Mouse (Mus musculus) liver, adult 2 months (tissue): ENCODE measurements at regions not wholly inside any gene's neighbourhood (a gene's known extent, or its start where the extent isn't known, plus 50 kb on each side); places are given as distances from the start of the nearest gene placed in this dataset.

Source experiments
- DNase-seq: peaks from one replicate; pipeline ENCODE4 v3.0.0-alpha.2; 2011; ENCODE audit warnings: low read depth, low spot score; ENCODE audit errors: extremely low read depth
- H3K27ac ChIP-seq: fragments of 200-500 bp; replicated peaks from 2 replicates; pipeline ENCODE4 v1.5.1; 2012; ENCODE audit warnings: low read depth, mild to moderate bottlenecking, control low read depth, inconsistent platforms, low read length; ENCODE audit not compliant: insufficient read depth
- H3K27me3 ChIP-seq: fragments of 200-500 bp; 2 replicates; pipeline ENCODE4 v1.6.1; 2012; ENCODE audit warnings: mild to moderate bottlenecking, moderate library complexity, low read length, inconsistent platforms; ENCODE audit not compliant: control insufficient read depth, insufficient read depth
- H3K36me3 ChIP-seq: fragments of 200-500 bp; 2 replicates; pipeline ENCODE4 v1.6.1; 2012; ENCODE audit warnings: low read length, inconsistent platforms; ENCODE audit not compliant: control insufficient read depth, insufficient read depth
- H3K4me1 ChIP-seq: fragments of 200-500 bp; 2 replicates; pipeline ENCODE4 v1.6.1; 2011; ENCODE audit warnings: low read length; ENCODE audit not compliant: control insufficient read depth, insufficient read depth
- H3K4me3 ChIP-seq: fragments of 200-500 bp; 2 replicates; pipeline ENCODE4 v1.5.1; 2011; ENCODE audit warnings: low read depth, mild to moderate bottlenecking, control low read depth, low read length, moderate library complexity; ENCODE audit not compliant: insufficient read depth
- H3K79me2 ChIP-seq: fragments of 200-500 bp; 2 replicates; pipeline ENCODE4 v1.6.1; 2012; ENCODE audit warnings: inconsistent platforms, mild to moderate bottlenecking, low read length, moderate library complexity; ENCODE audit not compliant: control insufficient read depth, insufficient read depth
- H3K9ac ChIP-seq: fragments of 200-500 bp; 2 replicates; pipeline ENCODE4 v1.6.1; 2012; ENCODE audit warnings: low read depth, mild to moderate bottlenecking, control low read depth, inconsistent platforms, low read length
- CTCF ChIP-seq: fragments of 200-500 bp; IDR thresholded peaks from 2 replicates; pipeline ENCODE4 v1.5.1; 2011; ENCODE audit warnings: low read depth, low read length, control low read depth
- POLR2A ChIP-seq: fragments of 200-500 bp; IDR thresholded peaks from 2 replicates; pipeline ENCODE4 v1.6.1; 2011; ENCODE audit warnings: low read length, control low read depth; ENCODE audit not compliant: insufficient read depth; ENCODE audit errors: extremely low read depth
- WGBS: fragments of 180-500 bp; shearing (Covaris S2); methylation state at CpG from one replicate; pipeline ENCODE4 v1.1.7; 2018; 5-methylcytosine and 5-hydroxymethylcytosine counted together

GRCm38 (mm10) chr1:39102126-39102905 is 91.2 kb upstream of the Npas2 start:
- H3K4me3 ChIP-seq = no peak overlapping the region
- H3K36me3 ChIP-seq = no peaks in the 10 kb centered on the region
- peak overlapping the region; percentile 66; the same call in 1 of the 2 replicates for H3K27ac ChIP-seq
- no peaks in the 10 kb centered on the region for H3K79me2 ChIP-seq
- peak; percentile 93 for DNase-seq
- no peak overlapping the region for H3K9ac ChIP-seq
- WGBS = 54% methylated on average over 8 of the region's 8 CpGs
- no peak for TF ChIP-seq POLR2A
- TF ChIP-seq CTCF = no peak
- peaks cover 22% of the 10 kb centered on the region for H3K4me1 ChIP-seq
- no peaks in the 10 kb centered on the region for H3K27me3 ChIP-seq

DNA sequence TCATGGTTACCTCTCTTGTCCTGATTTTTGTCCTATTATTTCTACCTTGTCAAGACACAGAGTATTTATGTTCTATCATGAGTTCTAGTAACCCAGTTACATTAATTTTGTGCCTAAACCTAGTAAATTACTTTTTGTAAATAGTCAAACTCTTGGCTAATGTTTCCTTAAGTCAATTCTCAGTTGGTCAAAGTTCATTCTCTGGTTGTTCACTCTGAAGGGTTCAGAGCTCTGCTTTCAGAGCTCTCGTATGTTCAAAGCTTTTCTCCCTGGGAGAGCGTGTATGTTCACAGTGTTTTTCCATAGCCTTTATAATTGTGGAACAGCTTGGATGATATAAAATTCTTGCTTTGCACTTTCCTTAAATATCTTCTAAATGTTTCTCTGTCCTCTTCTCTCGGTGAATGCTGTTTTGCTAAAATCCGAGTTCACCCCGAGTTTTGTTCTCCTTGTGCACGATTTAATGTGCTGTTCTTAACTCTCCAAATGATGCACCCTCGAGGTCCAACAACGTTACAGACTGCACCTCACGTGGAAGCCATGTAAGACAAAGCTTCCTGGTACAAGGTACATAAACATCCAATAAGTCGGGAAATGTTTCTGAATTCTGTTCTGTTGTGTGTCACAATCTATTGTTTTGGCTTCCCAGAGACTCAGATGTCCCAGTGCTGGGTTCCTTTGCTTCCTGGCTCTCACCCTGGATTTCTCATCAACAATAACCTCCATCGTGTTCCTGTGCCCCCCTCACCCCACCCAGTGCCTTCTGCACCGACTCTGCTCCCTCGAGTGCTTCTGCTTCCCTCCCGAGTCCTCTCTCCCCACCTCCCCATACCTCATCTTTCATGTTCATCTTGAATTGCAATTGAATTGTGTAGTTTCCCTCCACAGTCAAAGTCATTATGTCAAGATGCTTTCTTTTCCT is 90.3 kb upstream of the Npas2 start:
- Histone ChIP-seq H3K9ac (no peak overlapping the region), H3K79me2 (no peaks in the 10 kb centered on the region), H3K27ac (no peak overlapping the region), H3K36me3 (no peaks in the 10 kb centered on the region), H3K4me3 (no peak overlapping the region), H3K27me3 (no peaks in the 10 kb centered on the region), H3K4me1 (peaks cover 22% of the 10 kb centered on the region)
- 68% methylated on average over 14 of the region's 14 CpGs for WGBS
- peak; percentile 83 for DNase-seq
- no peak for TF ChIP-seq CTCF
- no peak for TF ChIP-seq POLR2A

- Histone ChIP-seq H3K4me1 (peaks cover 22% of the 10 kb centered on the region), H3K27me3 (no peaks in the 10 kb centered on the region), H3K79me2 (no peaks in the 10 kb centered on the region), H3K27ac (no peak overlapping the region; the same call in 1 of the 2 replicates), H3K9ac (peak overlapping the region; percentile 3; the same call in 1 of the 2 replicates), H3K36me3 (no peaks in the 10 kb centered on the region), H3K4me3 (no peak overlapping the region)
- TF ChIP-seq POLR2A = no peak
- no peak for TF ChIP-seq CTCF
- DNase-seq = peak; percentile 86
- WGBS = 28% methylated on average over 17 of the region's 17 CpGs
These were observed 87.8 kb upstream of the Npas2 start for GRCm38 (mm10) chr1:39105546-39106371.

DNA sequence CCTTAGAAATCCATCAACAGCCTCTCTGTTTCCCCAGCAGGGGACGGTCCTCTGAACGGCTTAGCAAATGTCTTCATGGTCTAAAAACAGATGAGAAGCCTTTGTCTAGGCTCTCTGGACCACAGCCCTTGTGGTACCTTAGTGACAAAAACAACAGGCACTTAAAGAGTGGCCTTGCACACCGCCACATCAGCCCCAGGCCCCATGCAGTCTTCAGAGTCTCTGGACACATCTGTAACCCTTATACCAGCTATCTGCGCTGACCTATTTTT is 87.2 kb upstream of the Npas2 start:
- Histone ChIP-seq H3K36me3 (no peaks in the 10 kb centered on the region), H3K27me3 (no peaks in the 10 kb centered on the region), H3K9ac (no peak overlapping the region), H3K79me2 (no peaks in the 10 kb centered on the region), H3K4me3 (no peak overlapping the region), H3K4me1 (peaks cover 22% of the 10 kb centered on the region), H3K27ac (no peak overlapping the region)
- no peak for DNase-seq
- 95% methylated on average over 4 of the region's 4 CpGs for WGBS
- TF ChIP-seq CTCF (no peak), POLR2A (no peak)

DNA sequence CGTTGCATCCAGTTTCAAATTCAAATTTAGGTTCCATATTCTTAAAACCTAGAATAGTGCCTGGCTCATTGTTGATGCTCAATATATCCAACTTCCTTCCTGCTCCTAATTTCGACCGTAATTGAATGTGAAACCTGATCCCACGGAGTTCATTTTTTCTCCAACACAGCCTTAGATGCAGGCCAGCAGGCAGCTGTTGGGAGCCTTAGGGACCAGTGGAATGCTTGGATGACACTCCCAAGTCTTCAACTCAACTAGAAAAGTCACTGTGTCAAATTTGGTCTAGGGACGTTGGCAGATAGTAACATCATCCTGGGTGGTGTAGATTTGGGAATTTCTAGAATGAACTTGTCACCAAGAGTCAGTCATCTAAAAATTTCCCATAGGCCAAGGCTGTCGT is 86.9 kb upstream of the Npas2 start:
- no peaks in the 10 kb centered on the region for H3K27me3 ChIP-seq
- DNase-seq = no peak
- no peak overlapping the region for H3K4me3 ChIP-seq
- no peaks in the 10 kb centered on the region for H3K79me2 ChIP-seq
- 83% methylated on average over 6 of the region's 6 CpGs for WGBS
- H3K27ac ChIP-seq = no peak overlapping the region
- no peaks in the 10 kb centered on the region for H3K36me3 ChIP-seq
- H3K4me1 ChIP-seq = peaks cover 22% of the 10 kb centered on the region
- no peak overlapping the region for H3K9ac ChIP-seq
- TF ChIP-seq CTCF (no peak), POLR2A (no peak)
